Mouse (Mus musculus): ENCODE measurements around the gene Pde4d. TPM values are rescaled to one million over a fixed set of nuclear protein-coding genes. Genes with fewer than 3 reads are reported as not detected.
A peak's percentile ranks its signal among the peaks of the same experiment; 100 is the strongest.

The Pde4d gene
- total RNA-seq (2021) (10 to 100 TPM; 38.5 to 71.4 TPM), polyA plus RNA-seq (2012; rRNA removed) (3.6 and 4.9 TPM in 2 replicates)
- long read RNA-seq, full-length matches to known transcripts: 8 of 9 reads
- long read RNA-seq, partial matches to known transcripts: 0 of 9 reads
- long read RNA-seq, other reads (novel, unspliced or antisense): 1 of 9 reads

GRCm38 (mm10) chr13:108449116-108450097 is at the start of gene Pde4d:
Pde4d (plus strand) TSS chr13:108449948.
- DNase-seq: no peak

- no peak for DNase-seq
These were observed 46.6 kb upstream of the Pde4d start for GRCm38 (mm10) chr13:108403197-108403596.

- DNase-seq: no peak
These were observed 45.4 kb upstream of the Pde4d start for GRCm38 (mm10) chr13:108404372-108404771.

GRCm38 (mm10) chr13:108415464-108415863 is 34.3 kb upstream of the Pde4d start:
- DNase-seq: no peak

- DNase-seq: no peak
These were observed 30.8 kb upstream of the Pde4d start for GRCm38 (mm10) chr13:108418741-108419507.

- no peak for DNase-seq
These were observed 23.4 kb upstream of the Pde4d start for GRCm38 (mm10) chr13:108426322-108426721.

- no peak for DNase-seq
These were observed 20.9 kb upstream of the Pde4d start for GRCm38 (mm10) chr13:108428809-108429208.

GRCm38 (mm10) chr13:108429623-108430022 is 20.1 kb upstream of the Pde4d start:
- no peak for DNase-seq

- DNase-seq: peak; percentile 17
These were observed 18.0 kb upstream of the Pde4d start for GRCm38 (mm10) chr13:108431776-108432175.

- DNase-seq: no peak
These were observed 14.1 kb upstream of the Pde4d start for GRCm38 (mm10) chr13:108435687-108436086.

- DNase-seq: no peak
These were observed 12.3 kb upstream of the Pde4d start for GRCm38 (mm10) chr13:108437424-108437823.

GRCm38 (mm10) chr13:108439012-108439411 is 10.7 kb upstream of the Pde4d start:
- DNase-seq: no peak

GRCm38 (mm10) chr13:108448348-108448931 is 1.3 kb upstream of the Pde4d start:
- no peak for DNase-seq

- DNase-seq: no peak
These were observed 1.4 kb downstream of the Pde4d start for GRCm38 (mm10) chr13:108451122-108451521.

- DNase-seq: no peak
These were observed 3.5 kb downstream of the Pde4d start for GRCm38 (mm10) chr13:108453064-108453919.

GRCm38 (mm10) chr13:108462518-108462917 is 12.8 kb downstream of the Pde4d start:
- DNase-seq: no peak

- DNase-seq: no peak
These were observed 16.0 kb downstream of the Pde4d start for GRCm38 (mm10) chr13:108465755-108466154.

- DNase-seq: no peak
These were observed 17.3 kb downstream of the Pde4d start for GRCm38 (mm10) chr13:108467046-108467445.

GRCm38 (mm10) chr13:108480451-108480850 is 30.7 kb downstream of the Pde4d start:
- DNase-seq: no peak

- DNase-seq: no peak
These were observed 35.3 kb downstream of the Pde4d start for GRCm38 (mm10) chr13:108485036-108485435.

- DNase-seq: no peak
These were observed 37.3 kb downstream of the Pde4d start for GRCm38 (mm10) chr13:108487066-108487465.
